Mouse (Mus musculus) lung, embryonic 16.5 days (tissue): ENCODE measurements at regions not wholly inside any gene's neighbourhood (a gene's known extent, or its start where the extent isn't known, plus 50 kb on each side); places are given as distances from the start of the nearest gene placed in this dataset.

Source experiments
- ATAC-seq: fragments of 200-750 bp; cut with Nextera tagmentation; 2 replicates; pipeline ENCODE4 v1.8.0; 2017; ENCODE audit warnings: low read depth, mild to moderate bottlenecking, moderate library complexity
- H3K27ac ChIP-seq: fragments of 300-500 bp; sonication (generic); 2 replicates; pipeline ENCODE4 v1.5.1; 2014; ENCODE audit warnings: mild to moderate bottlenecking, control low read depth, low read length
- H3K27me3 ChIP-seq: fragments of 300-500 bp; sonication (generic); 2 replicates; pipeline ENCODE4 v1.6.1; 2014; ENCODE audit warnings: low read depth, low read length, mixed read lengths; ENCODE audit not compliant: control insufficient read depth, insufficient read depth
- H3K36me3 ChIP-seq: fragments of 300-500 bp; sonication (generic); 2 replicates; pipeline ENCODE4 v1.6.1; 2014; ENCODE audit warnings: low read length; ENCODE audit not compliant: control insufficient read depth, insufficient read depth
- H3K4me1 ChIP-seq: fragments of 300-500 bp; sonication (generic); replicated peaks from 2 replicates; pipeline ENCODE4 v1.6.1; 2014; ENCODE audit warnings: low read length, mixed read lengths; ENCODE audit not compliant: control insufficient read depth, insufficient read depth
- H3K4me2 ChIP-seq: fragments of 300-500 bp; sonication (generic); 2 replicates; pipeline ENCODE4 v1.6.1; 2014; ENCODE audit warnings: low read depth, low read length, control low read depth
- H3K4me3 ChIP-seq: fragments of 300-500 bp; sonication (generic); 2 replicates; pipeline ENCODE4 v1.5.1; 2014; ENCODE audit warnings: mild to moderate bottlenecking, low read length, control low read depth
- H3K9ac ChIP-seq: fragments of 300-500 bp; sonication (generic); 2 replicates; pipeline ENCODE4 v1.6.1; 2014; ENCODE audit warnings: low read length, control low read depth
- H3K9me3 ChIP-seq: fragments of 300-500 bp; sonication (generic); 2 replicates; pipeline ENCODE4 v1.6.1; 2016; ENCODE audit warnings: low read length; ENCODE audit not compliant: control insufficient read depth
- WGBS: fragments of 180-500 bp; shearing (Covaris S2); extraction: QIAGEN DNeasy Blood & Tissue Kit; methylation state at CpG from one replicate; pipeline ENCODE4 v1.1.7; 2014; 5-methylcytosine and 5-hydroxymethylcytosine counted together

- Histone ChIP-seq H3K9me3 (no peaks in the 10 kb centered on the region), H3K36me3 (no peaks in the 10 kb centered on the region), H3K4me2 (no peak overlapping the region), H3K27ac (no peak overlapping the region), H3K9ac (no peak overlapping the region), H3K4me1 (no peaks in the 10 kb centered on the region), H3K27me3 (no peaks in the 10 kb centered on the region), H3K4me3 (no peak overlapping the region)
- WGBS, result 91% methylated on average over 1 of the region's 1 CpGs
- ATAC-seq, result no peak
These were observed 955.8 kb downstream of the Basp1 start for GRCm38 (mm10) chr15:24457726-24458125.

- H3K4me3 ChIP-seq, result no peak overlapping the region
These were observed 980.5 kb downstream of the Basp1 start for GRCm38 (mm10) chr15:24433083-24433482.

GRCm38 (mm10) chr15:24429154-24429553, 984.4 kb downstream of the Basp1 start:
- H3K4me3 ChIP-seq, result no peak overlapping the region
- 74% methylated on average over 5 of the region's 5 CpGs for WGBS
- H3K4me2 ChIP-seq, result no peak overlapping the region
- no peak overlapping the region for H3K9ac ChIP-seq
- no peaks in the 10 kb centered on the region for H3K27me3 ChIP-seq
- H3K9me3 ChIP-seq, result no peaks in the 10 kb centered on the region
- H3K4me1 ChIP-seq, result no peaks in the 10 kb centered on the region
- no peak for ATAC-seq
- H3K36me3 ChIP-seq, result no peaks in the 10 kb centered on the region
- no peak overlapping the region for H3K27ac ChIP-seq

More at GRCm38 (mm10) chr15:24433083-24433482, 980.5 kb downstream of the Basp1 start:
- H3K9me3 ChIP-seq, result no peaks in the 10 kb centered on the region
- H3K4me1 ChIP-seq, result no peaks in the 10 kb centered on the region
- no peaks in the 10 kb centered on the region for H3K36me3 ChIP-seq
- no peak overlapping the region for H3K9ac ChIP-seq
- WGBS, result 63% methylated on average over 1 of the region's 1 CpGs
- no peaks in the 10 kb centered on the region for H3K27me3 ChIP-seq
- H3K4me2 ChIP-seq, result no peak overlapping the region
- no peak for ATAC-seq
- no peak overlapping the region for H3K27ac ChIP-seq

GRCm38 (mm10) chr15:24422333-24422942, 991.1 kb downstream of the Basp1 start:
- ATAC-seq, result no peak
- Histone ChIP-seq H3K4me2 (no peak overlapping the region), H3K4me3 (no peak overlapping the region), H3K9ac (no peak overlapping the region), H3K9me3 (no peaks in the 10 kb centered on the region), H3K27me3 (no peaks in the 10 kb centered on the region), H3K4me1 (no peaks in the 10 kb centered on the region), H3K36me3 (no peaks in the 10 kb centered on the region), H3K27ac (no peak overlapping the region)
- 40% methylated on average over 2 of the region's 2 CpGs for WGBS

GRCm38 (mm10) chr15:24419736-24420135, 993.8 kb downstream of the Basp1 start:
- H3K36me3 ChIP-seq, result no peaks in the 10 kb centered on the region
- H3K4me2 ChIP-seq, result no peak overlapping the region
- no peaks in the 10 kb centered on the region for H3K4me1 ChIP-seq
- no peak overlapping the region for H3K27ac ChIP-seq
- H3K9ac ChIP-seq, result no peak overlapping the region
- no peak for ATAC-seq
- H3K4me3 ChIP-seq, result no peak overlapping the region
- no peaks in the 10 kb centered on the region for H3K27me3 ChIP-seq
- WGBS, result 54% methylated on average over 1 of the region's 1 CpGs
- no peaks in the 10 kb centered on the region for H3K9me3 ChIP-seq

GRCm38 (mm10) chr15:24419186-24419585, 994.4 kb downstream of the Basp1 start:
- 86% methylated on average over 1 of the region's 1 CpGs for WGBS
- Histone ChIP-seq H3K27ac (no peak overlapping the region), H3K4me2 (no peak overlapping the region), H3K9me3 (no peaks in the 10 kb centered on the region), H3K4me3 (no peak overlapping the region), H3K36me3 (no peaks in the 10 kb centered on the region), H3K4me1 (no peaks in the 10 kb centered on the region), H3K27me3 (no peaks in the 10 kb centered on the region), H3K9ac (no peak overlapping the region)
- no peak for ATAC-seq

GRCm38 (mm10) chr15:24407691-24408090, 1005.9 kb downstream of the Basp1 start:
- no peaks in the 10 kb centered on the region for H3K27me3 ChIP-seq
- H3K4me2 ChIP-seq, result no peak overlapping the region
- no peaks in the 10 kb centered on the region for H3K9me3 ChIP-seq
- WGBS, result 57% methylated on average over 3 of the region's 3 CpGs
- no peak overlapping the region for H3K27ac ChIP-seq
- H3K36me3 ChIP-seq, result no peaks in the 10 kb centered on the region
- no peak overlapping the region for H3K9ac ChIP-seq
- no peak for ATAC-seq
- no peaks in the 10 kb centered on the region for H3K4me1 ChIP-seq
- no peak overlapping the region for H3K4me3 ChIP-seq

- Histone ChIP-seq H3K4me3 (no peak overlapping the region), H3K4me2 (no peak overlapping the region), H3K9me3 (no peaks in the 10 kb centered on the region), H3K36me3 (no peaks in the 10 kb centered on the region), H3K27ac (no peak overlapping the region), H3K9ac (no peak overlapping the region), H3K4me1 (no peaks in the 10 kb centered on the region), H3K27me3 (no peaks in the 10 kb centered on the region)
- ATAC-seq, result no peak
- WGBS, result 54% methylated on average over 1 of the region's 1 CpGs
These were observed 1008.3 kb downstream of the Basp1 start for GRCm38 (mm10) chr15:24405305-24405704.

GRCm38 (mm10) chr15:24400088-24400487, 1013.5 kb downstream of the Basp1 start:
- Histone ChIP-seq H3K27ac (no peak overlapping the region), H3K9me3 (no peaks in the 10 kb centered on the region), H3K4me3 (no peak overlapping the region), H3K4me2 (no peak overlapping the region), H3K9ac (no peak overlapping the region), H3K36me3 (no peaks in the 10 kb centered on the region), H3K27me3 (no peaks in the 10 kb centered on the region), H3K4me1 (no peaks in the 10 kb centered on the region)
- 66% methylated on average over 2 of the region's 2 CpGs for WGBS
- no peak for ATAC-seq

GRCm38 (mm10) chr15:24358398-24358797, 1055.2 kb downstream of the Basp1 start:
- 70% methylated on average over 8 of the region's 8 CpGs for WGBS
- H3K4me3 ChIP-seq, result no peak overlapping the region
- ATAC-seq, result no peak

More at GRCm38 (mm10) chr15:24358398-24358797, 1055.2 kb downstream of the Basp1 start:
- Histone ChIP-seq H3K4me1 (no peaks in the 10 kb centered on the region), H3K27ac (no peak overlapping the region), H3K4me2 (no peak overlapping the region), H3K9me3 (no peaks in the 10 kb centered on the region), H3K9ac (no peak overlapping the region), H3K36me3 (no peaks in the 10 kb centered on the region), H3K27me3 (no peaks in the 10 kb centered on the region)
